ENCODE assay signal across 8 mouse cellular contexts in the genomic region with DNA sequence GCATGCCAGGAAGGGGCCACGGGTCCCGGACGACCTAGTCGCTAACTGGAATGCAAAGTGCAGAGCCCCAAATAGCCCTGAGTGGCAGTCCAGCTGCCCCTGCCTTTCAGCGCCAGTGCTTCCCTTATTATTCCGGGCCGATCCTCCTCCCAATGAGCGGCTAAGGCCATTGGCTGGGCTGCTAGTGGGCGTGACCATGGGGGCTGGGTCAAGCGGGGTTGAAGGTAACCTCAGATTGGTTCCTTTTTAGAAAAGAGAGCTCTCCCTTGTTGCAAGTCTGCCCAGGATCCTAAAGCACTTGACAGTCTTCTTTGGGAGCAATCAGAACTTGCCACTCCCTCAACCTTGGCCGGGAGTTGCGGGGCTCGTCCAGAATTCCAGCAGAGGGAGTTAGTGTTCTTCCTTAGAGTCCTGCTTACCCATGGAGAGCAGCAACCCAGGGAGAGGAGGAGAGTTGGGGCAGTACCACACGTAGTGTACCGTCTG. TPM values are rescaled to one million over a fixed set of nuclear protein-coding genes. Genes with fewer than 3 reads are reported as not detected.
DNase-seq lines count a peak whose midpoint lies in the region; ATAC-seq lines count a peak whose summit lies in the region.

No protein-coding gene starts in this region.

- H3K36me3 ChIP-seq in hindbrain, embryonic 14.5 days (replicated peaks; ENCODE audit: control insufficient read depth, insufficient read depth) = no peaks in the 10 kb centered on the region

- under 1% methylated on average over 15 of the region's 15 CpGs for WGBS in hindbrain, embryonic 14.5 days

- H3K27ac ChIP-seq in hindbrain, embryonic 14.5 days = no peak overlapping the region

- H3K4me2 ChIP-seq in hindbrain, embryonic 14.5 days (replicated peaks) = peak overlapping the region; percentile 100

- peak overlapping the region; percentile 75 for H3K4me3 ChIP-seq in hindbrain, embryonic 14.5 days (replicated peaks; ENCODE audit: low read length)

- ATAC-seq in hindbrain, embryonic 14.5 days (ENCODE audit: low FRiP score) = peak; percentile 41; the same call in 1 of the 2 replicates

- H3K4me1 ChIP-seq in hindbrain, embryonic 14.5 days (replicated peaks; ENCODE audit: control insufficient read depth, insufficient read depth, low read length) = peaks cover 10% of the 10 kb centered on the region

- H3K27me3 ChIP-seq in hindbrain, embryonic 14.5 days (ENCODE audit: control insufficient read depth, insufficient read depth, low read length) = peaks cover 29% of the 10 kb centered on the region

- H3K9ac ChIP-seq in hindbrain, embryonic 14.5 days = 0 out of 2 replicates have a peak overlapping the region, but pooled peaks have one; percentile 25

- peak; percentile 41 for DNase-seq in T-cell, adult 2 months (ENCODE audit: low spot score)
- DNase-seq in cerebellum, postnatal 25 days = peak; percentile 75 to 83
- peak; percentile 64 to 76 for DNase-seq in frontal cortex, postnatal 36 days (ENCODE audit: low spot score in 2 of 2)
- DNase-seq in hindbrain, embryonic 14.5 days (ENCODE audit: low spot score) = peak; percentile 47
- peak; percentile 73 to 77 for DNase-seq in layer of hippocampus, postnatal 36 days
- peak; percentile 92 for DNase-seq in lung, postnatal 25 days (ENCODE audit: low spot score)
- peak; percentile 85 for DNase-seq in ovary, postnatal 36 days (ENCODE audit: low spot score)
- peak; percentile 70 for DNase-seq in thymus, postnatal 4 days

- H3K9me3 ChIP-seq in hindbrain, embryonic 14.5 days (ENCODE audit: control insufficient read depth, low read length) = no peaks in the 10 kb centered on the region

RNA-seq across cellular contexts. Expression of gene Macrod1, which starts 1.2 kb away (rescaled TPM):
- polyA plus RNA-seq in hindbrain, embryonic 14.5 days (2014; fragmentation: Nextera tagmentation; extraction: Ambion mirVana) = 5.2 and 6.9 TPM in 2 replicates
- 10 to 100 TPM; 20.4 to 22.2 TPM for total RNA-seq in layer of hippocampus, postnatal 36 days (2021)

RNA-seq across cellular contexts. Expression of gene Stip1, which starts 18.0 kb away (rescaled TPM):
- 204 and 230 TPM in 2 replicates for polyA plus RNA-seq in hindbrain, embryonic 14.5 days (2014; fragmentation: Nextera tagmentation; extraction: Ambion mirVana)
- total RNA-seq in layer of hippocampus, postnatal 36 days (2021) = 100 to 1,000 TPM; 216 to 229 TPM

RNA-seq across cellular contexts. Expression of gene Fermt3, which starts 38.5 kb away (rescaled TPM):
- 3.1 and 3.8 TPM in 2 replicates for polyA plus RNA-seq in hindbrain, embryonic 14.5 days (2014; fragmentation: Nextera tagmentation; extraction: Ambion mirVana)
- total RNA-seq in layer of hippocampus, postnatal 36 days (2021) = 1 to 10 TPM; 3.9 to 5.0 TPM

RNA-seq across cellular contexts. Expression of gene Flrt1, which starts 47.8 kb away (rescaled TPM):
- polyA plus RNA-seq in hindbrain, embryonic 14.5 days (2014; fragmentation: Nextera tagmentation; extraction: Ambion mirVana) = 8.7 and 9.5 TPM in 2 replicates
- total RNA-seq in layer of hippocampus, postnatal 36 days (2021) = 10 to 100 TPM; 18.4 to 18.6 TPM

Comparison
In these comparisons a context has a peak if more than half of its experiments do, and no peak if none do; other contexts are left out.
1. DNase-seq: peak in every context shown above with its lines; median percentile 92 in lung, postnatal 25 days; 85 in ovary, postnatal 36 days; 79 in cerebellum, postnatal 25 days; 75 in layer of hippocampus, postnatal 36 days; 70 in frontal cortex, postnatal 36 days; 70 in thymus, postnatal 4 days; 47 in hindbrain, embryonic 14.5 days; 41 in T-cell, adult 2 months.